Mouse (Mus musculus) forebrain, embryonic 15.5 days (tissue): ENCODE measurements at regions not wholly inside any gene's neighbourhood (a gene's known extent, or its start where the extent isn't known, plus 50 kb on each side); places are given as distances from the start of the nearest gene placed in this dataset.

ENCODE experiments used
- ATAC-seq: fragments of 200-750 bp; cut with Nextera tagmentation; replicated peaks from 2 replicates; pipeline ENCODE4 v1.8.0; 2017; ENCODE audit warnings: mild to moderate bottlenecking, moderate TSS enrichment, moderate library complexity
- H3K27ac ChIP-seq: fragments of 300-500 bp; sonication (generic); replicated peaks from 2 replicates; pipeline ENCODE4 v1.5.1; 2015; ENCODE audit warnings: mild to moderate bottlenecking, inconsistent platforms
- H3K27me3 ChIP-seq: fragments of 300-500 bp; sonication (generic); 2 replicates; pipeline ENCODE4 v1.6.1; 2015; ENCODE audit warnings: inconsistent platforms
- H3K36me3 ChIP-seq: fragments of 300-500 bp; sonication (generic); 2 replicates; pipeline ENCODE4 v1.6.1; 2015; ENCODE audit warnings: mild to moderate bottlenecking, inconsistent platforms
- H3K4me1 ChIP-seq: fragments of 300-500 bp; sonication (generic); 2 replicates; pipeline ENCODE4 v1.6.1; 2015; ENCODE audit warnings: inconsistent platforms
- H3K4me2 ChIP-seq: fragments of 300-500 bp; sonication (generic); replicated peaks from 2 replicates; pipeline ENCODE4 v1.6.1; 2015; ENCODE audit warnings: mild to moderate bottlenecking, inconsistent platforms
- H3K4me3 ChIP-seq: fragments of 300-500 bp; sonication (generic); 2 replicates; pipeline ENCODE4 v1.5.1; 2015; ENCODE audit warnings: mild to moderate bottlenecking, inconsistent platforms
- H3K9ac ChIP-seq: fragments of 300-500 bp; sonication (generic); replicated peaks from 2 replicates; pipeline ENCODE4 v1.6.1; 2015; ENCODE audit warnings: mild to moderate bottlenecking, inconsistent platforms
- H3K9me3 ChIP-seq: fragments of 300-500 bp; sonication (generic); 2 replicates; pipeline ENCODE4 v1.6.1; 2016; ENCODE audit warnings: inconsistent platforms
- WGBS: fragments of 180-500 bp; shearing (Covaris S2); methylation state at CpG from one replicate; pipeline ENCODE4 v1.1.7; 2015; ENCODE audit warnings: mixed read lengths; 5-methylcytosine and 5-hydroxymethylcytosine counted together

DNA sequence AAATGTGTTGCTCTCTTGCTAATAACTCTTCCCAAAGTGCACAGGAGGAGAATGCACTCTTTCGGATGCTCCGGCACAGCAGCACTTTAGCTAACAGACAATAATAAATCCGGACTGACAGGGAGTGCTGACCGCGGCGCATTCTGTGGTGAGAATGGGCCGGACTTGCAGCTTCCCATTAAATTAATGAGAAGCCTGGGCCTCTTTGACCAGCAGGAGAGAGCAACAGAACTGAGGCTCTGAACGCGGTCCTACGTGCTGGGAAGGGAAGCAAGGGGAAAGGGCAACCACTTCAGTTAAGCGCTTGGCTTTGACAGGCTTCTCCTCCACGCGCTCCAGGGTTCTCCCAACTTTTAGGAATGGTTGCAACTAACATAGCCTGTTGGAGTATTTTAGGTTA is 117.2 kb upstream of the Usp25 start:
- 20% methylated on average over 13 of the region's 13 CpGs for WGBS
- ATAC-seq, result no peak
- Histone ChIP-seq H3K9me3 (no peaks in the 10 kb centered on the region), H3K4me3 (no peak overlapping the region), H3K27ac (no peak overlapping the region), H3K4me1 (peaks cover 4% of the 10 kb centered on the region; the same call in 1 of the 2 replicates), H3K36me3 (no peaks in the 10 kb centered on the region), H3K4me2 (peak overlapping the region; percentile 31; the same call in 1 of the 2 replicates), H3K9ac (no peak overlapping the region), H3K27me3 (no peaks in the 10 kb centered on the region)

DNA sequence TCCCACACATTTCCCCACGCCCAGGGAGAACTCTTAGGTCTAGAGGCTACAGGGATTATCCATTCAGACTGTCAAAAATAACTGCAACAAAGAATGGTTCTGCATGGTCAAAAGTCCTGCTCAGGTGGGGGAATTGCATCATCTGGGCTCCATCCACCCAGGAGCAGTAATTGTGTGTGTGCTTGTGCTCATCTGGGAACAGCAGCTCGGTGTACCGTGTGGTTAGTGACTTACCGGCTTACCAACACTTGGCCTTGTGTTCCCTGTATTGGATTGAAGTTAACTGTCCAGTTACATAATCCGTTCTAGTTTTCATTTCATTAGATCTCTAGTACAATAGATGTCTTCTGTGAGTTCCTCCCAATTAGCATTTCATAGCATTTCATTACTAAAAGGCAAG is 117.7 kb upstream of the Usp25 start:
- 32% methylated on average over 5 of the region's 5 CpGs for WGBS
- H3K4me1 ChIP-seq, result peaks cover 4% of the 10 kb centered on the region; the same call in 1 of the 2 replicates
- ATAC-seq, result no peak
- no peak overlapping the region for H3K27ac ChIP-seq
- no peak overlapping the region for H3K4me3 ChIP-seq
- no peaks in the 10 kb centered on the region for H3K36me3 ChIP-seq
- H3K4me2 ChIP-seq, result no peak overlapping the region
- no peaks in the 10 kb centered on the region for H3K9me3 ChIP-seq
- H3K9ac ChIP-seq, result no peak overlapping the region
- no peaks in the 10 kb centered on the region for H3K27me3 ChIP-seq

DNA sequence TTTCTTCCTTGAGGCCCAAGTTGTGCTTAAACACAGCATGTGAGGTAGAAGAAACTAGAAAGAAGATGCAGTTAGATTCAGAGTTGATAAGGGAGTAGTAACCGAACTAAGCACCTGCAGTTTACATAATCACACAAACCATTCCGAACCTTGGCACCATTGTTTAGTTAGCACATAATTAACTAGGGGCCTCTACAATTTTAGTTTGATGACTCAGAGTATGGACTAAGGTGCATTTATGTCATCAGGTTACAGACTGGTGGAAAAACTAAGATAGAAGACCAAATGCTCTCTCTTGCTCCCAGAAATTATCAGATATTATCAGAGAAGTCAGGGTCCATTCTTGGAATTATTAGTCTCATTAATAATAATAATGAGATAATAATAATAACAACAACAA is 134.9 kb upstream of the Usp25 start:
- no peaks in the 10 kb centered on the region for H3K4me1 ChIP-seq
- no peak overlapping the region for H3K27ac ChIP-seq
- H3K9me3 ChIP-seq, result no peaks in the 10 kb centered on the region
- 89% methylated on average over 2 of the region's 2 CpGs for WGBS
- no peak for ATAC-seq
- no peak overlapping the region for H3K9ac ChIP-seq
- H3K4me3 ChIP-seq, result no peak overlapping the region
- no peaks in the 10 kb centered on the region for H3K36me3 ChIP-seq
- H3K4me2 ChIP-seq, result no peak overlapping the region
- no peaks in the 10 kb centered on the region for H3K27me3 ChIP-seq

DNA sequence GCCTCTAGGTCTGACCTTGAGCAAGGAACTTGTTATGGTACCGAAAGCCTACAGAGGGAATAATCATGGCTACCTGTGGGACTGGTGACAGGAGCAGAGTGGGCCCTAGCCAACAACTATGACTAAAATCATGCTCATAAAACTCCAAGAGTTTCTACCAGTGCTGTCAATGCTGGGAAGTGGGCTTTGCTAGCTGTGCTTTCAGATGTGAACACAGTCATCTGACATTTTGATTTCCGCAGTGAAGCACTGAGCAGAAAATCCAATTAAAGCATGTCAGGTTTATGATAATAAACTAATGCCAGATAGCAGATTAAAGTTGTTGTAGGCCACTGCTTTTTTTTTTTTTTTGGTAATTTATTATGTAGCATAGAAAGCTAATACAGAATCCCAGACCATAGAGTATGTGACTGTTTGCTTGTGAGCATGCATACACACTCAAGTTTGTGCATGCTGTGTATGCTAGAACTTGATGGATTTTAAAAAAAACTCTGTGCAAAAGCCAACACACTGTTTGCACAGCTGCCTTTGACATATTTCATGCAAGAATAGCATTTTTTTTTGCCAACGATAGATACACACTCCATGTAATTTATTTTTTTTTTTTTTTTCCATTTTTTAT is 138.0 kb upstream of the Usp25 start:
- no peaks in the 10 kb centered on the region for H3K4me1 ChIP-seq
- 91% methylated on average over 3 of the region's 3 CpGs for WGBS
- no peak for ATAC-seq

DNA sequence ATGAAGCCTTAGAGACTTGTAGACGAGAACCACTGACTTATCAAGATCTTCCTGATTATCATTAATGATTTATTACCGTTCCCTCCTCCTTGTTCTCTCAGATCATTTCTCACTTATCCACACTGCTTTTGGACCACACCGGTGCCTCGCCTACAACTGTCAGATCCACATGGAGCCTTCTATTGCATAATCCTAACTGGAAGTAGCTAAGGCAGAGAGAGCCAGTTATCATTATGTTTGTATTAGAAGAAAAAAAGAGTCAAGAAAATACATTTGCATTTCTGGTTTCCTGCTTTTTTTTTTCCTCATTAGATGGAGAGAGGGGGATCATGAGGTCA is 147.1 kb upstream of the Usp25 start:
- H3K27me3 ChIP-seq, result no peaks in the 10 kb centered on the region
- no peaks in the 10 kb centered on the region for H3K9me3 ChIP-seq
- 0 out of 2 replicates have a peak overlapping the region, but pooled peaks have one; percentile 25 for H3K4me2 ChIP-seq
- ATAC-seq, result peak; percentile 60
- H3K27ac ChIP-seq, result no peak overlapping the region
- H3K4me3 ChIP-seq, result no peak overlapping the region
- no peak overlapping the region for H3K9ac ChIP-seq
- H3K4me1 ChIP-seq, result peaks cover 8% of the 10 kb centered on the region; the same call in 1 of the 2 replicates
- WGBS, result 50% methylated on average over 4 of the region's 4 CpGs
- H3K36me3 ChIP-seq, result no peaks in the 10 kb centered on the region

More for the DNA sequence above, 138.0 kb upstream of the Usp25 start:
- no peaks in the 10 kb centered on the region for H3K36me3 ChIP-seq
- no peak overlapping the region for H3K27ac ChIP-seq
- H3K9ac ChIP-seq, result no peak overlapping the region
- no peak overlapping the region for H3K4me2 ChIP-seq
- H3K9me3 ChIP-seq, result no peaks in the 10 kb centered on the region
- no peak overlapping the region for H3K4me3 ChIP-seq
- H3K27me3 ChIP-seq, result no peaks in the 10 kb centered on the region

DNA sequence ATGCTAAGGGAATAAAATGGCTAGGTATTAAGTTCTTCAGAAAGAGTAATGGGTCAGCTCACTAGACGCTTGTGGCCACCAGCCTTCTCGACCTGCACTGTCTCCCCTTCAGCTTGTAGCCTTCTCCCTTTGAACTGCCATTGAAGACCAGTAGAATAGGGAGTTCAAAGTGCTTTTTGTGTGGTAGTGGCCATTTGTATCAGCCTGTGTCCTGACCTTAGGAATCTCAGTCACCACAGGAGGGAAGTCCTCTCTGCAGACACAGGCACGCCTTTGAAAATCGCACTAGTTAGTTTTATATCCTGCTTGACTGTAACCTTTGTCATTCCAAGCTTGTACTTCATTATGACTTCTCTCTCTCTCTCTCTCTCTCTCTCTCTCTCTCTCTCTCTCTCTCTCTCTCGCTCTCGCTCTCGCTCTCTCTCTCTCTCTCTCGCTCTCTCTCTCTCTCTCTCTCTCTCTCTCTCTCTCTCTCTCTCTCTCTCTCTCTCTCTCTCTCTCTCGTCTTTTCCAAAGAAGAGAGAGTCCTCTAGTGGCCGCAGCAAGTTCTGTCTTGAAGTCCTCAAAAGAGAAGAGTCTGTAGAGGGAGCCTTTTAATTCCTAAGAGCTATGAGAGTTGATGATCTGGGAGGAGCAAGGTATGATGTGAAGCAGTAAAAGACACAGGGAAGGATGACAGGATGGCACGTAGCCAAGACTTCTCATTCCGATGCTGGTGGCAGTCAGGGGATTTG is 147.6 kb upstream of the Usp25 start:
- Histone ChIP-seq H3K9me3 (no peaks in the 10 kb centered on the region), H3K4me1 (peaks cover 8% of the 10 kb centered on the region; the same call in 1 of the 2 replicates), H3K36me3 (no peaks in the 10 kb centered on the region), H3K27me3 (no peaks in the 10 kb centered on the region), H3K4me2 (peak overlapping the region; percentile 25), H3K27ac (no peak overlapping the region), H3K9ac (no peak overlapping the region), H3K4me3 (0 out of 2 replicates have a peak overlapping the region, but pooled peaks have one; percentile 14)
- WGBS, result 36% methylated on average over 9 of the region's 12 CpGs
- peak; percentile 88 for ATAC-seq

DNA sequence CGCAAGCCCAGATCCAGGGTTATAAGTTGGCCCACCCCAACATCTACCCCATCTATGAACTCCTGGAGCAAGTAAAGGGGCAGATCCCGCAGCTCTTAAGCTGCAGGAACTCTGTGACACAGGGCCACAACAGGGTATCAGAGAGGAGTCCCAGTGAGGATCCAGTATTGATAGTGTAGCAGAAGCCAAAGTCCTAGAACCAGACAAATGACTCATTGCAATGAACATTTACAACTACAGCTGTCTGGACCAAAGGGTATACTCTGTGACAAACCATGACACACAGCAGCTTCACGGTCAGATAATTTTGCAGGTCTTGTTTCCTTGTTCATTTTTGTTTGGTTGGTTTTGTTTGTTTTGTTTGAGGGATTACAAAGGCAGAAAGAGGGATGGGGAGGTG is 149.1 kb upstream of the Usp25 start:
- Histone ChIP-seq H3K4me1 (peaks cover 8% of the 10 kb centered on the region; the same call in 1 of the 2 replicates), H3K4me3 (no peak overlapping the region), H3K9me3 (no peaks in the 10 kb centered on the region), H3K9ac (no peak overlapping the region), H3K36me3 (no peaks in the 10 kb centered on the region), H3K27me3 (no peaks in the 10 kb centered on the region), H3K4me2 (no peak overlapping the region), H3K27ac (no peak overlapping the region)
- no peak for ATAC-seq
- 91% methylated on average over 3 of the region's 3 CpGs for WGBS

DNA sequence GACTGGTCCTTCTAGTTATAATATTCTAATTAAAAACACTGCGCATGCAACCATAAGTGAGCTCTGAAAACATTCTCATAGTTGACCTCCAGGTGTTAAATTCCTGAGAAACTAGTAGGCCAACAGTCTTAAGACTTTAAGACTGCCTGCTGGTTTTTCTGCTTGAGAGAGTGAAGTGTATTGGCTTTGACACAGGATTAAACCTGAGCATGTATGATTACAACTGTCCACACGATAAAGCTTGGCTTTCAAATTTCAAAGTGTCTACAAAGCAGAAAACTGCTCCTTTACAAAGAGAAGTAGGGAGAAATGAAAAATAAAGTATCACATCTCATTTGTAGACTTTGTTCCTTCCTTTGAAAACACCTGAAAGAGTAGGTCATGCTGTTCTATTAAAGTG is 157.7 kb upstream of the Usp25 start:
- Histone ChIP-seq H3K4me1 (no peaks in the 10 kb centered on the region), H3K27ac (no peak overlapping the region), H3K4me3 (no peak overlapping the region), H3K36me3 (no peaks in the 10 kb centered on the region), H3K9ac (no peak overlapping the region), H3K9me3 (no peaks in the 10 kb centered on the region), H3K4me2 (no peak overlapping the region), H3K27me3 (no peaks in the 10 kb centered on the region)
- 70% methylated on average over 2 of the region's 2 CpGs for WGBS
- no peak for ATAC-seq

DNA sequence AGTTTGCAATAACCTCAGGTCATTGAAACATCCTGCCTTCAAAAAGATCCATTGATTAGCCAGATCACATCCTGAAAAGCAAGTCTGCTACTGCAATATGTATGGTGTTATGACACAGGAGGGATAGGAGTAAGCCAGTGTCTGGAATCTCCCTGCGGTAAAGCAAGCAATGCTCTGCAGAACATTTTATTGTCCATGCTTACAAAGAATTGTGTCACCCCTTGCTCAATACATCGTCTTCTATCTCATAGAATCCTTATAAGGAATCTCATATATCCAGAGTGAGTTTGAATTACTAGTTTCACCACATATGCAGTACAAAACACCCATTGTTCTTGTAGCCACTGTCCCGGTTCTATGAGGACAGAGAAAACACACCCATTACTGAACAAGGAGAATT is 162.1 kb upstream of the Usp25 start:
- Histone ChIP-seq H3K9me3 (no peaks in the 10 kb centered on the region), H3K36me3 (no peaks in the 10 kb centered on the region), H3K9ac (no peak overlapping the region), H3K27me3 (no peaks in the 10 kb centered on the region), H3K4me3 (no peak overlapping the region), H3K27ac (no peak overlapping the region), H3K4me2 (no peak overlapping the region), H3K4me1 (no peaks in the 10 kb centered on the region)
- ATAC-seq, result no peak
- WGBS, result 75% methylated on average over 3 of the region's 3 CpGs

DNA sequence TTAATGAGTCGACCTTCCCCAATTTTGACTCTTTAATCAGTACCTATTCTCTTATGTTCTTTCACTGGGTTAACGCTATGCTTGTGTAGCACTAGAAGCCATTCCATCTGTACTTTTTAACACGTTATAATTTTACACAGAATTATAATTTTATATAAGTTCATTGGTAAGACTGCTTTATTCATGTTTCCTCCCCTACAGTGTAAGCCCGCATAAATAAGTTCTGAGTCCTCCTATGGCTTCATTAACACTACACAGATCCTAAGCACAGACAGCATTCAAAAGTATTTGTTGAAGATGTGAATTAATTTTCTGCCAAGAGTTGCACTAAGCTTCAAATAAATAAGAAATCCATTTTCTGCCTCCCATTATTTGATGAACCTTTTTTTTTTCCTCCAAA is 176.1 kb upstream of the Usp25 start:
- Histone ChIP-seq H3K9ac (no peak overlapping the region), H3K27ac (no peak overlapping the region), H3K4me2 (no peak overlapping the region), H3K9me3 (no peaks in the 10 kb centered on the region), H3K4me3 (no peak overlapping the region), H3K27me3 (no peaks in the 10 kb centered on the region), H3K4me1 (no peaks in the 10 kb centered on the region), H3K36me3 (no peaks in the 10 kb centered on the region)
- peak; percentile 61; the same call in 1 of the 2 replicates for ATAC-seq
- WGBS, result 67% methylated on average over 4 of the region's 4 CpGs

DNA sequence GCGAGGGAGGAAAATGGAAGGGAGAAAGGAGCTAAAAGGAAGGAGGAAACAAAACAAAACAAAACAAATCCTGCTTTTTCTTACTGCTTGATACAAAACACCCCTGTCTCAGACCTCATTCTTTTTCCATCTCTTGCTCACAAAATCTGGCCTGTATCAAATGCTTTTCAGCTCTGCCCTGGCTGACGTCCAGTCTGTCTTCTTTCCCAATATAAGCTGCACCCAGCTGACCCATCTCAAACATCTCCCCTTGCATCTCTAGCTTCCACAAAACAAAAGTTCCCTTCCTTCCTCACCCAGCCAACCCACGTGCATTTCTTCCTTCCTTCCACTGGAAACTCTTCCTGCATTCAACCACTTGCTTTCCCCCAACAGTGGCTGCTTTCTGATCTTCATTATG is 183.1 kb upstream of the Usp25 start:
- H3K27me3 ChIP-seq, result no peaks in the 10 kb centered on the region
- H3K9ac ChIP-seq, result no peak overlapping the region
- H3K4me3 ChIP-seq, result no peak overlapping the region
- H3K36me3 ChIP-seq, result no peaks in the 10 kb centered on the region
- no peak overlapping the region for H3K4me2 ChIP-seq
- 15% methylated on average over 3 of the region's 3 CpGs for WGBS
- 0 out of 2 replicates have a peak, but pooled peaks cover 5% of the 10 kb centered on the region for H3K9me3 ChIP-seq
- no peak overlapping the region for H3K27ac ChIP-seq
- H3K4me1 ChIP-seq, result peaks cover 26% of the 10 kb centered on the region
- no peak for ATAC-seq

DNA sequence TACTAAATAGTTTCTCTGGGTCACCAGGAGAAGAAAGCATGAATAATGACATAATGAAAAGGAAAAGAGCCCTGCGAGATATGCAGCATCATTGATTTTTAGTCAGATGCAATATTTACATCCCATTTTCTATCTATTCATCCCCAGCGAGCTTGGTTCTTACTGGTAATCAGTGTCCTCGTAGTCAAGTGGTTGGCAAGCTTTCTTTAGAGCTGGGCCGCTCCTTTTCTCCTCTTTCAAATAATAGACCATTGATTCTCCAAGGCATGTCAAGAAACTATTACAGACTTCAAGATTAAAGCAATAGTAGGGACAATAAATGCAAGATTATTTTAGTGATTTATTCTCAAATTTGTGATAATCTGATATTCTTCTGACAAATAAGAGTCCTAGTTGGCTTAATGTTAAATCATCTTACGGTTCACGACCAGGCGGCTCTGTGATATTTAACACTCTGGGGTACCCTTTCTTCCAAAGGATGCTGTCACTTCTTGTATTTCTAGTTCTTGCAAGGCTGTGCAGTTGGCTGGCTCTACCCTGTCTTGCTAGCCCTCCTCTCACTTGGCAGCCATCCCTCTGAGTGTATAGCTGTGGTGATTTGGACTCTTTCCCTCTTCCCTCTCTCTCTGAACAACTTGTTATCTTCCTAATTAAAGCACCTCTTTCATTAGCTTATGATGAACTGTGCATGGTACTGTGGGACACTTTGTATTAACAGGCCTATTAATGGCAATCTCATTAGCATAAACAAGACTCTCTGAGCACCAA is 185.6 kb upstream of the Usp25 start:
- Histone ChIP-seq H3K9me3 (0 out of 2 replicates have a peak, but pooled peaks cover 5% of the 10 kb centered on the region), H3K4me3 (no peak overlapping the region), H3K4me2 (no peak overlapping the region), H3K9ac (no peak overlapping the region), H3K27ac (peak overlapping the region; percentile 57), H3K36me3 (no peaks in the 10 kb centered on the region), H3K27me3 (no peaks in the 10 kb centered on the region), H3K4me1 (peaks cover 26% of the 10 kb centered on the region)
- peak; percentile 97 for ATAC-seq
- WGBS, result 24% methylated on average over 7 of the region's 7 CpGs
